Mouse (Mus musculus): Measurements from ENCODE around the gene Pcdh17.

GRCm38 (mm10) chr14:84541838-84542237, 98.5 kb downstream of the Pcdh17 start:
- TF ChIP-seq CTCF (IDR thresholded peaks at IDR 0.05; ENCODE audit: extremely low read depth, insufficient read depth, insufficient read length, insufficient replicate concordance) (no peak), POLR2A (IDR thresholded peaks at IDR 0.05; ENCODE audit: low read depth, low read length) (no peak)
